Mouse (Mus musculus): Measurements from ENCODE around the gene Galnt14. TPM values are rescaled to one million over a fixed set of nuclear protein-coding genes. Genes with fewer than 3 reads are reported as not detected.

Galnt14 gene
- polyA plus RNA-seq, 2 experiments: 3.0 to 4.9 TPM

GRCm38 (mm10) chr17:73708451-73708850 is 1.8 kb downstream of the Galnt14 start:
- TF ChIP-seq POLR2A (IDR thresholded peaks at IDR 0.05; ENCODE audit: borderline replicate concordance, extremely low read depth, insufficient read depth, insufficient read length): no peak
- Histone ChIP-seq H3K4me1 (ENCODE audit: control insufficient read depth, insufficient read depth, low read length) (peaks cover 11% of the 10 kb centered on the region), H3K9ac (ENCODE audit: low read depth, low read length, severe bottlenecking) (no peak overlapping the region), H3K27me3 (ENCODE audit: control insufficient read depth, insufficient read depth, low read length) (peaks cover 30% of the 10 kb centered on the region), H3K36me3 (ENCODE audit: control insufficient read depth, insufficient read depth, low read length) (no peaks in the 10 kb centered on the region), H3K4me2 (replicated peaks; ENCODE audit: low read depth, low read length, severe bottlenecking) (no peak overlapping the region), H3K27ac (replicated peaks; ENCODE audit: low read depth, low read length) (no peak overlapping the region), H3K9me3 (ENCODE audit: control insufficient read depth, low read length) (0 out of 2 replicates have a peak, but pooled peaks cover 3% of the 10 kb centered on the region), H3K4me3 (replicated peaks; ENCODE audit: low read length) (no peak overlapping the region)
- DNase-seq (ENCODE audit: low spot score) (no peak), ATAC-seq (ENCODE audit: low FRiP score, low read depth) (no peak)
- WGBS: 90% methylated on average over 6 of the region's 6 CpGs

GRCm38 (mm10) chr17:73703571-73703970 is 6.7 kb downstream of the Galnt14 start:
- DNase-seq (ENCODE audit: low spot score): no peak

GRCm38 (mm10) chr17:73701016-73701415 is 9.2 kb downstream of the Galnt14 start:
- no peak overlapping the region for H3K9ac ChIP-seq (ENCODE audit: low read depth, low read length, severe bottlenecking)
- no peaks in the 10 kb centered on the region for H3K4me1 ChIP-seq (ENCODE audit: control insufficient read depth, insufficient read depth, low read length)
- no peak for TF ChIP-seq POLR2A (IDR thresholded peaks at IDR 0.05; ENCODE audit: borderline replicate concordance, extremely low read depth, insufficient read depth, insufficient read length)
- 12% methylated on average over 7 of the region's 7 CpGs for WGBS
- DNase-seq (ENCODE audit: low spot score) (no peak), ATAC-seq (ENCODE audit: low FRiP score, low read depth) (no peak)
- no peaks in the 10 kb centered on the region for H3K27me3 ChIP-seq (ENCODE audit: control insufficient read depth, insufficient read depth, low read length)
- H3K4me2 ChIP-seq (replicated peaks; ENCODE audit: low read depth, low read length, severe bottlenecking): no peak overlapping the region
- H3K36me3 ChIP-seq (ENCODE audit: control insufficient read depth, insufficient read depth, low read length): no peaks in the 10 kb centered on the region
- H3K9me3 ChIP-seq (ENCODE audit: control insufficient read depth, low read length): no peaks in the 10 kb centered on the region
- H3K4me3 ChIP-seq (replicated peaks; ENCODE audit: low read length): no peak overlapping the region
- no peak overlapping the region for H3K27ac ChIP-seq (replicated peaks; ENCODE audit: low read depth, low read length)

More at GRCm38 (mm10) chr17:73703571-73703970, 6.7 kb downstream of the Galnt14 start:
- Histone ChIP-seq H3K36me3 (ENCODE audit: control insufficient read depth, insufficient read depth, low read length) (no peaks in the 10 kb centered on the region), H3K9ac (ENCODE audit: low read depth, low read length, severe bottlenecking) (no peak overlapping the region), H3K4me2 (replicated peaks; ENCODE audit: low read depth, low read length, severe bottlenecking) (no peak overlapping the region), H3K4me3 (replicated peaks; ENCODE audit: low read length) (no peak overlapping the region), H3K27me3 (ENCODE audit: control insufficient read depth, insufficient read depth, low read length) (0 out of 2 replicates have a peak, but pooled peaks cover 3% of the 10 kb centered on the region), H3K27ac (replicated peaks; ENCODE audit: low read depth, low read length) (no peak overlapping the region), H3K9me3 (ENCODE audit: control insufficient read depth, low read length) (0 out of 2 replicates have a peak, but pooled peaks cover 3% of the 10 kb centered on the region), H3K4me1 (ENCODE audit: control insufficient read depth, insufficient read depth, low read length) (no peaks in the 10 kb centered on the region)
- no peak for ATAC-seq (ENCODE audit: low FRiP score, low read depth)
- no peak for TF ChIP-seq POLR2A (IDR thresholded peaks at IDR 0.05; ENCODE audit: borderline replicate concordance, extremely low read depth, insufficient read depth, insufficient read length)

- no peak for DNase-seq (ENCODE audit: low spot score)
- TF ChIP-seq POLR2A (IDR thresholded peaks at IDR 0.05; ENCODE audit: borderline replicate concordance, extremely low read depth, insufficient read depth, insufficient read length): no peak
- Histone ChIP-seq H3K4me2 (replicated peaks; ENCODE audit: low read depth, low read length, severe bottlenecking) (no peak overlapping the region), H3K9me3 (ENCODE audit: control insufficient read depth, low read length) (no peaks in the 10 kb centered on the region), H3K9ac (ENCODE audit: low read depth, low read length, severe bottlenecking) (no peak overlapping the region), H3K4me3 (replicated peaks; ENCODE audit: low read length) (no peak overlapping the region), H3K27ac (replicated peaks; ENCODE audit: low read depth, low read length) (no peak overlapping the region), H3K27me3 (ENCODE audit: control insufficient read depth, insufficient read depth, low read length) (no peaks in the 10 kb centered on the region), H3K4me1 (ENCODE audit: control insufficient read depth, insufficient read depth, low read length) (no peaks in the 10 kb centered on the region), H3K36me3 (ENCODE audit: control insufficient read depth, insufficient read depth, low read length) (no peaks in the 10 kb centered on the region)
- 60% methylated on average over 6 of the region's 6 CpGs for WGBS
- ATAC-seq (ENCODE audit: low FRiP score, low read depth): no peak
These were observed 10.4 kb downstream of the Galnt14 start for GRCm38 (mm10) chr17:73699881-73700280.

- Histone ChIP-seq H3K9me3 (ENCODE audit: control insufficient read depth, low read length) (no peaks in the 10 kb centered on the region), H3K27me3 (ENCODE audit: control insufficient read depth, insufficient read depth, low read length) (no peaks in the 10 kb centered on the region), H3K4me2 (replicated peaks; ENCODE audit: low read depth, low read length, severe bottlenecking) (no peak overlapping the region), H3K36me3 (ENCODE audit: control insufficient read depth, insufficient read depth, low read length) (no peaks in the 10 kb centered on the region), H3K9ac (ENCODE audit: low read depth, low read length, severe bottlenecking) (no peak overlapping the region), H3K4me3 (replicated peaks; ENCODE audit: low read length) (no peak overlapping the region), H3K27ac (replicated peaks; ENCODE audit: low read depth, low read length) (no peak overlapping the region), H3K4me1 (ENCODE audit: control insufficient read depth, insufficient read depth, low read length) (no peaks in the 10 kb centered on the region)
- ATAC-seq (ENCODE audit: low FRiP score, low read depth) (no peak), DNase-seq (ENCODE audit: low spot score) (no peak)
- 94% methylated on average over 3 of the region's 3 CpGs for WGBS
- TF ChIP-seq POLR2A (IDR thresholded peaks at IDR 0.05; ENCODE audit: borderline replicate concordance, extremely low read depth, insufficient read depth, insufficient read length): no peak
These were observed 15.9 kb downstream of the Galnt14 start for GRCm38 (mm10) chr17:73694206-73694952.
